Mouse (Mus musculus) kidney, adult 2 months (tissue): ENCODE measurements around the gene Syngr3.

Experiments used
- CTCF ChIP-seq: fragments of 200-500 bp; conservative IDR thresholded peaks from 2 replicates; pipeline ENCODE4 v1.5.1; 2011; ENCODE audit warnings: low read depth, mild to moderate bottlenecking, control low read depth, low read length, moderate library complexity, mixed read lengths; ENCODE audit not compliant: insufficient read depth, insufficient read length
- POLR2A ChIP-seq: fragments of 200-500 bp; IDR thresholded peaks from one replicate; pipeline ENCODE4 v1.6.1; 2011; ENCODE audit warnings: low read depth, low read length, control low read depth

DNA sequence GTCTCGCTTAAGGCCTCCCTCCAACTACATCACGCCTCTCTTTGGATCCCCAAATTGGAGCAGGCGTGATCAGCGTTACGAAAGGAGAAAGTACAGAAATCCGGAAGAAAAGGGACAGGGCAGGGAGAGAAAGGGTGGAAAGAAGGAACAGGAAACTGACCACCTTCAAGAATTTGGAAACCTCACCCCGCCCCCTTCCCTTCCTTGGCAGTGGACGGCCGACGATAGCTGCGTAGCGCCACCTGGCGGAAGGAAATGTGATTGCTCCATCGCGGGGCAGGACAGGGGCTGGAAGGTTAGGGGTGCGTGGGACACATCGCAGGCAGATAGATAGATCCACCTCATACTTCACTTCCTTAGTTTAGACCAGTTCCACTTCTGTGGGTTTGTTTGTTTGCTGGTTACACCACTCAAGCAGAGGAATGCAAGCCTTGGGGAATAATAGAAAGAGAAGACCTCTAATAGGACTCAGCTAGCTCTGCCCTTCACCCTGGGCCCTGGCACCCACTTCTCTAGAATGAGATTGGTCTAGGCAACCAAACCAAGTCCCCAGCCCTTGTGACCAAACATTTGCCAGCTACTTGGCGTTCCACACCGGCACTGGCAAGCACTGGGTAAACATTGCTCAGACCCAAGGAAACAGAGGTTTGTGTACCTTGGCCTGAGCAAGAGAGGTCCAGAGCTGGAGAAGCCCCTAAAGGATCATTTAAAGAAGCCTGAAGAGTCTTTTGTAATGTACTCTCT is 35.6 kb downstream of the Syngr3 start:
- TF ChIP-seq CTCF, result peak; percentile 95
- no peak for TF ChIP-seq POLR2A
